Mouse (Mus musculus): Measurements from ENCODE around the gene Col25a1.

Col25a1 gene

GRCm38 (mm10) chr3:130576683-130577082 lies 445.4 kb downstream of the Col25a1 start:
- DNase-seq (ENCODE audit: low spot score): no peak

GRCm38 (mm10) chr3:130579501-130579900 lies 448.2 kb downstream of the Col25a1 start:
- no peak for DNase-seq (ENCODE audit: low spot score)

GRCm38 (mm10) chr3:130581577-130581976 lies 450.3 kb downstream of the Col25a1 start:
- no peak for DNase-seq (ENCODE audit: low spot score)

- no peak for DNase-seq (ENCODE audit: low spot score)
These were observed 451.8 kb downstream of the Col25a1 start for GRCm38 (mm10) chr3:130582903-130583664.

GRCm38 (mm10) chr3:130584007-130584406 lies 452.7 kb downstream of the Col25a1 start:
- no peak for DNase-seq (ENCODE audit: low spot score)

GRCm38 (mm10) chr3:130595050-130595449 lies 463.7 kb downstream of the Col25a1 start:
- DNase-seq (ENCODE audit: low spot score): no peak

GRCm38 (mm10) chr3:130601491-130601890 lies 470.2 kb downstream of the Col25a1 start:
- DNase-seq (ENCODE audit: low spot score): no peak

- peak; percentile 5 for DNase-seq (ENCODE audit: low spot score)
These were observed 476.6 kb downstream of the Col25a1 start for GRCm38 (mm10) chr3:130607924-130608323.

- no peak for DNase-seq (ENCODE audit: low spot score)
These were observed 483.1 kb downstream of the Col25a1 start for GRCm38 (mm10) chr3:130614444-130614843.

GRCm38 (mm10) chr3:130615625-130616024 lies 484.3 kb downstream of the Col25a1 start:
- no peak for DNase-seq (ENCODE audit: low spot score)

GRCm38 (mm10) chr3:130617439-130617898 lies 486.2 kb downstream of the Col25a1 start, which contains the start of gene Etnppl:
Gene Etnppl, plus strand, starts transcription at chr3:130617448.
- DNase-seq (ENCODE audit: low spot score): no peak

GRCm38 (mm10) chr3:130620517-130621146 lies 489.3 kb downstream of the Col25a1 start:
- no peak for DNase-seq (ENCODE audit: low spot score)

GRCm38 (mm10) chr3:130628358-130628757 lies 497.1 kb downstream of the Col25a1 start:
- no peak for DNase-seq (ENCODE audit: low spot score)

- no peak for DNase-seq (ENCODE audit: low spot score)
These were observed 502.6 kb downstream of the Col25a1 start for GRCm38 (mm10) chr3:130633859-130634258.

- no peak for DNase-seq (ENCODE audit: low spot score)
These were observed 515.0 kb downstream of the Col25a1 start for GRCm38 (mm10) chr3:130646110-130646810.
